Mouse (Mus musculus) NIH3T3 (cell line): ENCODE measurements around the gene Lifr.
A peak's percentile ranks its signal among the peaks of the same experiment; 100 is the strongest.

Experiments used
- DNase-seq: peaks from one replicate; pipeline ENCODE4 v3.0.0-alpha.2; 2012; ENCODE audit warnings: low read depth

The Lifr gene

DNA sequence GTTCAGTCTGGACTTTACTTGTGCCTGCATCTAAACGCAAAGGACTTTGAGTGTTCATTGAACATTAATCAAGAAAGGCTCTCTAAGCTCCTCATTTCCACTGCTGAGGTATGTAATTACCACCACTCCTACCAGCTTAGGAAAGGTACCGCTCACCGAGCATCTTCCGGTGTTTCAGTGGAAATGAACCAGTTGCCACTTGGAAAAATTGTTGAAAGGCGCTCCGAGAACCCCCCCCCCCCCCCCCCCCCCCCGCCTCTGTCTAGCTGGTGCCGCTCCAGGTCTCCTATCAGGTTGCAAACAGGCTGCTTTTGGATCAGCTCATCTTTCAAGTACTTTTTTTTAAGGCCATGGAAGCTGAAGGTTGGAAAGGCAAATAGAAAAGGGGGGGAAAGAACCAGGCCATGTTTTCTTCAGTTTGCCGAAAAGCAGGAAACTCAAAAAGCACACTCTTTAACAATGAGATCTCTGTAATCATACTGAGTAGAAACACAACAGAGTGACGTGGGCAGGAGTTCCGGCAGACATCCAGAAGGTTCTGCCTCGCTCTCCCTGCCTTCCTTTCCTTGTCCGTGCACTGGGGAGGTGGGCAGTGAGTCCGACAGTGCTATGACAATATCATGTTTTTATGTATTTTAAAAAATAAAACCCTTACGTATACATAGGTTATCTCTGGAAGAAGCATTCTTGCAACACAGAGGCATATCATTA lies 9.3 kb upstream of the Lifr start:
- DNase-seq = no peak

DNA sequence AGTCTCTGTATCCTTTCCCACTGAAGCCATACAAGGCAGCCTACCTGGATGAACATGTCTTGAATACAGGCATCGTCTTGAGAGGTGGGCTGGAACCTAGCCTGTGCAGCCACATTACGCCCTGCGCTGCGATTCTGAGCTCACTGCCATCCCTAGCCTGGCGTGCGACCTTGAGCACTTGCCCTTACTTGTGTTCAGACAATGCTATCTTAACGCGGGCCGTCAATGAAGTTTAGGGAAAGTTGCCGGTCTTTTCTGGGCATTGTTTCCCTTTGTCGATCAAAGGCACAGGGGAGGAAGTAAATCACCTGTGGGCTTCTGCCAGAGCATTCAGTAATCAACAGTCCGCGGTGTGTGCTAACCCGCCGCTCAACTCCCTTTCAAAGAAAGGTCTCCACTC lies 8.6 kb upstream of the Lifr start:
- DNase-seq = no peak

DNA sequence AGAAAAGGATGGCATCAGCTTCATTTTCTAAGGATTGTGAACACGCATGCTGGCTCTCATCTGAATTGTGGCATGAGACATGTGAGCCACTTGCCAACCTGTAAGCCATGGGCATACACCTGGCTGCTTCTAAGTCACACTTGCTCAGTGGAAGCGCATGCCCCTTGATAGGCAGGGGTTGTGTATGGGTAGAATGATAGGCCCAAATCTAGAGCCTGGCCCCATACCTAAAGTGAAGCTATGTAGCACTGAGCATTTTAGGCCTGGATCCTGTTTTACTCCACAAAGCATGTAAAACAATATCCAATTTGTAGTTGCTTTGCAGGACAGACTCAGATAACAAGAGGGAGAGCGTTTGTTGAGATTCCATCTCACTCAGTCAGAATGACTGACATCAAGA lies 7.5 kb upstream of the Lifr start:
- no peak for DNase-seq

DNA sequence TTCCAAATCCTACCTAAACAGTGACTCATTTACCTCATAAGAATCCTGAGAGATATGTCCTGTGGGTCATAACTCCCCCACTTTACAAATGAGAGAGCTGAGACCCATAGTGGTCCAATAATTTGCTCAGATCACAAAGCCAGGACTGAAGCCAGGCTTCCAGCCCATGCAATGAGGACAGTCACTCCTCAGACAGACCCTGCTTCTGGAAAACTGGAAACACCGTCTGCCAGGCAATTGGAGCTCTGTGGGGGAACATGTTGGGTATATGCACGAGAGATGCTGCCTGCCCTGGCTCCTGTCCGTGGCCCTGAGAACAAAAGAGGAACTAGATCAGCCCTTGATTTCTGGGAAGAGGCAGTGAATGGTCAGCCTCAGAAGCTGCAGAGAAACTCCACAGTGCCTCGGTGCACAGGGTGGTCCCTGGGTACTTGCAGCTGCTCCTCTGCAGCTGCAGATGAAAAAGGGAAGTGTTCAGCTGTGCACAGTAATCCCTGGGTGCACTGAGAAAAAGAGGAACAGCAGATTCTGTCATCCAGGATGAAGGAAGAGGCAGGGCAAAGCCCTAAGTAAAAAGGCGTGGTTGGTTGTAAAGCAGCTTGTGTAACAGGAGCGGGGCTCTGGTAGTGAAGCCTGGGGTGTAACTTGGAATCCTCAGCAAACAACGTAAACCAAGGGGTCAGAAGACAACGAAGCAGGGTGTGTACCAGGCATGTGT lies 5.5 kb upstream of the Lifr start:
- no peak for DNase-seq

DNA sequence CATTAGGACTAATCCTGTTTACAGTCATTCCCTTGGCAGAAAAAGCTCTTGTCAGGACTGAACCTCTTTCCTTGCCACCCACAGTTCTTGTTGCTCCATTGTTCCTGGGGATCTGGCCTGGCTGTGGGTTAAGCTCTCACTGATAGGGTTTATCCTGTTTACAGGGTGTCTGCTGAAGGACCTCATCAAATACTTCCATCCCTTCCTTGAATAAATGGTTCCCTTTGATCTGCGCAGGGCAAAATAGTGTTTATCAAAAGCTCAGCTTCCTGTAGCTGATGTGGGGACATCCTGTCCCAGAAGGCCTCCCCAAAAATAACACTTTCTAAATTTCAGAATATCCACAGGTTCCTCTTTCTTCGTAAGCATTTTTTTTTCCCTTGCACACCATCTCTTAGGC lies 1.7 kb upstream of the Lifr start:
- DNase-seq = no peak

DNA sequence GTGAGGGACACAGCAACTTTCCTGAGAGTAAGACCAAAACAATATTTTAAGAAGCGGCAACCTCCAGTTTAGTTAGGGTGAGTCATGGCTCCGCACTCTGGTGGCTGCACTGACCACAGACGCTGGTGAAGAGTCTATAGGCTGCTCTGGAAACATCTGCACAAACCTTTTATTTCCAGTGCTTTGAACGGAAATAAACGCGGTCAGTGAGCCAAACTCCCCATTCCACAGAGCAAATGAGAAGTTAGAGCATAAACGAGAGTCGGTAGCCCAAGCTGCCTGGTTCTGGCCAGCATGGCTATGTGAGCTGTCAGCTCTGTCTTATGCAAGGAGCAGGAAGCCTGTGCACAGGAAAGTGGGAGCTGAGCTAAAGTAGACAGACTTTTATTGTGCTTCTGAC lies 1.9 kb downstream of the Lifr start:
- peak; percentile 55 for DNase-seq

DNA sequence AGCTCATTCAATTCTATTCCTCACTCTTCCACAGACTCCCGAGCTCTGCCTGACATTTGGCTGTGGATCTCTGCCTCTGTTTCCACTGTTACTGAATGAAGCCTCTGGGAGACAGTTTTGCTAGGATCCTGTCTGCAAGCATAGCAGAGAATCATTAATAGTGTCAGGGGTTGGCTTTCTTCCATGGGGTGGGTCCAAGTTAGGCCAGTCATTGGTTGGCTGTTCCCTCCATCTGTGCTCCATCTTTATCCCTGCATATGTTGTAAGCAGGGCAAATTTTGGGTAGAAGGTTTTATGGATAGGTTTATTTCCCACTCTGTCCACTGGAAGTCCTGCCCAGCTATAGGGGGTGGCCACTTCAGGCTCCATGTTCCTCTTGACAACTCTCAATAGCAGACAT lies 9.0 kb downstream of the Lifr start:
- peak; percentile 20 for DNase-seq

DNA sequence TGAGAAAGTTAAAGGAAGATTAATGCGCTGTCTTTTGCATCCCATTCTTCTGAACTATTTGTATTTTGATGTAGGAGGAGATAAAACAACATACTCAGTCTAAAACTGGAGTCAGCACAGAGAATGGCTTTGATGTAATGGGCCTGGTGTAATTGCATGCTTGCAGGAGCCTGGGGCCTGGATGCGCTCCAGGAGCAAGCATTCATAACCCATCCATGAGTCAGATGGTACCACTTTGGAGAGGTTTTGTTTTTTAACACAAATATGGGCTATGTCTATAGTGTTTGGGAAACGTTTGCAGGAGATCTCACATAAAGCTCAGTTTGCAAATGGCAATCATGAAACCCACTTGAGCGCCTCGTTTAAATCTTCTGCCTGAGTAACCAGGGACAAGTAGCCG lies 9.8 kb downstream of the Lifr start:
- DNase-seq = peak; percentile 90

DNA sequence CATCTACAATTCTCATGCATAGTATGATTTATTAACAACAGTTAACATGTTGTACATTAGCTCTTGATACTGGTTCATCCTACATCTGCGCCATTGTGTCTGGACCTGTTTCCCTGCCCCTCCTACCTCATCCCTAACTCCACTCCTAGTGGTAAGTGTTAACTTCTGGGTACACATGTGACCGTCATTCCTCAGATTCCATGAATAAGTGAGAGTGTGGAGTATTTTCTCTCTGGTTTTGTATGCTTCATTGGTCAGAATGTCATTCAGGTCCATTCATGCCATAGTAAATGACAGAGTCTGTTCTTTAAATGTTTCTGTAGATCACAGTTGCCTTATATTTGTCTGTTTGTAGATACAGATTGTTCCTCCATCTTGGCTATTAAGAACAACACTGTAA lies 12.6 kb downstream of the Lifr start:
- no peak for DNase-seq

DNA sequence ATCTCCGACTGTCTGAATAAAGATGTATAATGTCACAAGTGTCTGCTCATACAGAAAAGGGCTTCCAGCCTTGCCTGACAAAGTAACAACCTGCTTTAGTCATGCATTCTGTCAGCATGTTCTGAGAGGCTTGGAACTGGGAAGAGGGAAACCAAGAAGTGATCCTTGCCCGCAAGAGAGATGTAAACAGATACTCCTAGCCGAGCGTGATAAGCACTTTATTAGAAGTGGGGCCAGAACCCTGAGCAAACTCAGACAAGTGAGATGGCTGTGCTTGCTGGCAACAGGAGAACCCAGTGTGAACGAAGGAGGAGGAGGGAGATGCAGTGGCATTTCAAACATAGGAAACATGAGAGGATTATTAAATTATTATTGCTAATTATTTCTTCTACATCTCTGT lies 14.8 kb downstream of the Lifr start:
- no peak for DNase-seq

DNA sequence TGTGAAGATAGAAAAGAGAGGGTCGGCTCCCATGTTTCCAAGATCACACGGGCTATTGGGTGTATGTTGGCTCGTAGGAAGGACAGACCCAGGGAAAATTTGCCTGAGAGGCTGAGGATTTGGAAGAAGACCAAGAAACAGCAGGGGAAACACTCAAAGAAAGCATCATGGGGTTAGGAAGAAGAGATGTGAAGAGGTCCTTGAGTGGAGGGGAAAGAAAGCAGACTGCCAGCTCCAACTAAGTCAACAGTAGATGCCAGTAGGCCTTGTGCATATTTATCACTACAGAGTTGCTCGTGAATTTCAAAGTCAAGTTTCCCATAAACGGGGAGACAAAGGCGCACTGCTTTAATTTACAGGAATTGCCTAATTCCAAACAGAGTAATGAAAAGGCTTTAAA lies 17.7 kb downstream of the Lifr start:
- no peak for DNase-seq

DNA sequence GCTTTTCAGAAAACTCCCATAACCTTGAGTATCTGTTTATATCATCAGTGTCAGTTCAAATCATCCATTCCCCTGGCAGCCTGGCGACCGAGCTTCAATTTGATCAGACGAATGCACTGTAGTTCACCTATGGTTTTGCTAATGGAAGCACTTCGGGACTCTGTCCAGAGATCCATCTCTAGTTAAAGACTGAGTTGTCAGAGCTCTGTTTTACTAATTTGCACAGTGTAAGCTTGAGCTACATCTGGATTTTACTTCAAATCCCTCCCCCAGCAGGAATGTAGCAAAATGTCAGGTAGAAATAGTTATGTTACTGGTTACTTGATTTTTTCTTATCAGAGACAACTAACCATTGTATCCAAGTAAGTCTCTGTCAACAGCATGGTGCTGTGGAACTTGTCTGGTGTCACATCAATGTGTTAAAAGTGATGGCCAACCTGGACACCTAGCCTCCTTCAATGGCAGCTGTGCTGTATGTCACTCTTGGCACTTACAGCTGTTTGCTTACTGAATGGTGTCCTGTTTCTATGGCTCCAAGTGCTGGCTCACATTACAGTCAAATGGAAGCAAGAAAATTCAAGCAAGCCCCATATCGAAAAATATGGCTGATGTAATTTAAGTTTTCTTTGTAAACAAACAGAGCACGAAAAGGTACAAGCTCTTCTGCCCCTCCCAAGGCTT lies 22.0 kb downstream of the Lifr start:
- no peak for DNase-seq

DNA sequence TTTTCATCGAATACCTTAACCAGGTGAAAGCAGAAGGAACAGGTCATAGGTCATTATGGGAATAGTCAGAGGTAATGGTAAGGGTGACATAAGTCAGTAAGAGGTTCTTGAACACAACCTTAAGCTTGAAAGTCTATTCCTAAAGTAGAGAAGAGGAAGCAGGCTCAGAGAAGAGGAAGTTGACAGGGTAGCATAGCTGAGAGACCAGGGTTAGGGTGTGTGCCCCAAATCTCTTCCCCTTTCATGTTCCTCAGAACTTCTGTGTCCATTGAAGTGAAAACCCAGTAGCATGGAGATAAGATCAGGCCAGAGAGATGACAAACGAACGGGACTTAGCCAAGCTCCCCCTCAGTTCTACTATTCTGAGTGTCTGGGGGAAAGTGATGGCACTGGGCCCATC lies 23.5 kb downstream of the Lifr start:
- no peak for DNase-seq

DNA sequence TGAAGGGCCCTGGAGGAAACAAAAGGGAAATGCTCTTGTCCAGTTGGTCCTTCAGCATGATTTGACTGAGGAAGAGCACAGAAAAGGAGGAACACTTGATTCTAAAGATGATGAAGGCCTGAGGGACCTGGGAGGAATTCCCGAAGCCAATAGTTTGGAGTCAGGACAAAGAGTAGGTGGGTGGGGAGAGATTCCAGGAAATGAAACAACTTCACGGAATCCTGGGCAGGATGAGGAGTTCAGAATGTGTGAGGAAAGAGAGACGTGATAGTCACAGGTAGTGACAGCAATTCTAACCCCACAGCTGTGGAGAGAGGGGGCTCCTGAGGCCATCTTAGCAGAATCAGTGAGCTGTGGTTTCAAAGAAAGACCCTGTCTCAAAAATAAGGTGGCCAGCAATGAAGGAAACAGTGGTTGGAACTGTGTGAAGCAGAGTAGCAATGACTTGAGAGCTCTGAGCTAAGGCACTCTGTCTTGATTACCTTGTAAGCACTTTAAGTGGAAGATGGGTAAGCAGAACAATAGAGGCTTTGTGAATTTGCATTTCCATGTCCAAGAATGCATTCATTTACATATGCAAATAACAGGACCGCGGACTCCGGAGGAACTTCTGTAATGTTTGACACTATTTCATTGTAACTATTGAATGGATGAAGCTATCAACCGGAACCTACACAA lies 25.1 kb downstream of the Lifr start:
- DNase-seq = no peak

DNA sequence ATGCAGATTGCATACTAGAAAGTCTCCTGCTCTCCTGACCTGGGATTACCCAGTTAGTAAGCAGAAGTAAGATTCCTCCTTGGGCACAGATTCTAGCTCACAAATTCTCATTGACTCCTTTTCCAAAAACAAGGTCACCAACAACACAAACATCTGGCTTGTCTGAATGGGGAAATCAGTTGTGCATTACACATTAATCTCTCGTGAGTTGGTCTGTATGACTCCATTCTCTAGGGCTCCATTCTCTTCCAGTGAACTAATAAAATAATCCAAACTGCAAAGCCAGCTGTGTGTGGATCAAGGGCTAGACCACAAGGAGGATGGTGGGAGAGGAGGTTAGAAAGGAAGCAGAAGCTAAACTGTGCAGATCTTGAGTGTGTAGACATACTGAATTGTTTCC lies 25.8 kb downstream of the Lifr start:
- no peak for DNase-seq

DNA sequence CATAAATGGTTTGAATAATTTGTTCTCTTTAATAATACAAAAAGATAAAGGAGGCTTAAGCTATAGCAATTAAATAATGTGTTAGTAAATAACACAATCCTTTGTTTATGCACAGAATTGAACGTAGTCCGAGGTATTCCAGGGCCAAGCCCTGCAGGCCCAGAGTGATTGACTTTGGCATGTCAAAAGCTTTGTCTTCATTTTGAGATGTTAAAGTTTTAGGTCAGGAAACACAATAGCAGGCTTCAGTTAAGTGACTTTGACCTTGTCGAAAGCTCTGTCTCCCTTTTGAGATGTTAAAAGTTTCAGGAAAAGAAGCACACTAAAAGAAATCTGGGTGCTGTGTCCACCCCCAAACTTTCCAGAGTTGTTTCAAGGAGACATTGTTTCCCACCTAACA lies 26.3 kb downstream of the Lifr start:
- DNase-seq = no peak

DNA sequence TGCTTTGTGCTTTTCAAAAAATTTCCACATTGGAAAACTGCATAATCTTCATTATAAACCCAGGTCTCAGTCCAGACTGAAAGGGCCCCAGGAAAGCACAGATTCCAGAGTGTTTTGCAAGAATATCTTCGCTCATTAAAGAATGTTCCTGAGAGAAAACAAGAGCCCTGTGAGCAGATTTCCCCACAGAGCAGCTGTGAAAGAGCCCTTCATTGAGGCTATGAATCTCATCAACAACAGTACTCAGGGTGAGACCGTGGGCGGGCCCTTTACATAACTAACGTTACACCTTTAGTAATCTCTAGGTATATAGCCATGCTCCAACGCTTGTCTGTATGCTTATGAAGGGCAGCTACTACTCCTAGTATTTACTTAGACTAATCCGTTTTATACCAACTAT lies 27.5 kb downstream of the Lifr start:
- DNase-seq = no peak

DNA sequence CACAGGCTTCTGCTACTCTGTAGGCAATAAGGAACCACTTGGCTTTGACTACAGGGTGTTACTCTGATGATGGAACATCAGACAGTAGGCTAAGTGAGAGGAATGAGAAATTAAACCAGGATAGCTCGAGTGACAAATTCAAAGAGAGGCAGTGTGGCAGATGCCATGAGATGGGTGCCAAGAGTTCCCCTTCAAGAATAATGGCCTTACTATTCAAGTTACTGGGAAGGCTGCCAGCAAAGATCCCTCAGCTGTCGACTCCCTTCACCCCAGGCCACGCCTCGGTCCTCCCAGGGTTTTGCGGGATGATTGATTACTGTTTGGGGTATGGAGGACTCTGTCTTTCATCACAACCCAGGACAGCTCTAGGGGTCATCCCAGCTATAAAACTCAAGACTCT lies 28.4 kb downstream of the Lifr start:
- peak; percentile 70 for DNase-seq

DNA sequence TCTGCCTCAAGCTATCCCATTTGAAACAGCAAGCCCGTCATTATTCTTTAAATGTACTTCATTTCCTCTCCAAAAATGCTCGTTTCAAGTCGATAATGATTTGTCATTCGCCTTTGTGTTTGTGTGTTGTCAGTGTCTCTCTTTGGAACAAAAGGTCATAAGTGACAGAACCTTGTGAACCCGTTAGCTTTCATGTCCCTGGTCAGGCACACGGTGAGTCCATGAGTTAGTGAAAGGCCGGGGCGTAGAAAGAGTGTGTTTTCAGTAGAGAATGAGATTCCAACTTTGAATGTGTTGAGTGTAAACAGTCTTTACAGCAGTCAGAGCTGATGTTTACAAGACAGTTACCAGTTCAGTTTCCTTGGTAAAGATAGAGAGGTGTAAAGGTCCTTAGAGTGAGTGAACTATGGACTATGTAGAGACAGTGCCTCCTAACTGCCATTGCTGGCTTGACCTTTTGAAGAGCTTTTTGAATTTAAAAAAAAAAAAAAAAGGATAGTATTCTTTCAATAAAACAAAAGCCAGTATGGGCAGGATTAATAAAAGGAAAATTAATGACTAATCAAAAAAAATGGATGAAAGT lies 29.6 kb downstream of the Lifr start:
- no peak for DNase-seq

DNA sequence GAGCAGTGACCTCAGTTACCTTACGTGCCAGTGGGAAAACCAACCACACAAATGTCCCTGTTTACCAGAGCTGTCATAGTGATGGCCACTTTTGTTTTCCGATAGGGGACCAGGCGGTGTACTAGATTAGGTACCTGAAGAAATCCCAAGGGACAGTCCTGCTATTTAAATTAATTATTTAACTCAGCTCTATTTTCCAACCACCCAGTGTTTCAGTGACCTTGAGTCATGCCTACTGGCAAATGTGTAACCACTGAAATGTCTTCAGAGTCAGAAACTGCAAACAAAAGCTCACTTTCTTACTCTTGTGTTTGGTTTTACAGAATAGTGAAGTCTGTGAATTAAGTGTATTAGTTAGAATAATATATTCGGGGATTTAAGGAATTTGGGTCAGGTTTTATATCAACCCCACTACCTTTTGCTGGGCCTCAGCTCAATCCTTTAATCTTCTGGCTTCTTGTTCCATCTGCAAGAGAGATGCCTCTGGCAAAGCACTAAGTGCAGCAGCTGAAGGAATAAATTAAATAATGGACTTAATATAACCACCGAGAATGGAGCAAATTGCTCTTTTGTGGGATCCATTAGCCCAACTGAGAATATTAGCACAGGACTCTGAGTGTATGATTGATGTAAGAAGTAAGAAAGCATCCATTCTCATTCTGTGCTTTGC lies 33.5 kb downstream of the Lifr start:
- DNase-seq = no peak

DNA sequence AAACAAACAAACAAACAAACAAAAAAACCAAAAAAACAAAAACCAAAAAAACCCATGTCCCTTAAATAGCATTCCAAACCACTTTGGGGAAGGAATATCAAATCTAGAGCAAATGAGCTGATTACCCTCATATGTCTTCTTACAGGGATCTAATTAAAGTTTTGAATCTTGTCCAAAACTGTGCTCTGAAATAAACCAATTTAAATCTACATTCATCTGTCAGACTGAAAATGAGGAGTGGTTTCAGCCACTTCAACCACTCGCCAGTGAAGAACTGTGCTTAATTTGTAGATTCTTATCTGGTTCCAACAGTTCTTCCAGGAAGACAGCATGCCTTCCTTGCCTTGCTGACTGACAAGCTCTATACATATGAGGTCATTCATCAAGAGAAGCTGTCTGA lies 35.8 kb downstream of the Lifr start:
- no peak for DNase-seq

DNA sequence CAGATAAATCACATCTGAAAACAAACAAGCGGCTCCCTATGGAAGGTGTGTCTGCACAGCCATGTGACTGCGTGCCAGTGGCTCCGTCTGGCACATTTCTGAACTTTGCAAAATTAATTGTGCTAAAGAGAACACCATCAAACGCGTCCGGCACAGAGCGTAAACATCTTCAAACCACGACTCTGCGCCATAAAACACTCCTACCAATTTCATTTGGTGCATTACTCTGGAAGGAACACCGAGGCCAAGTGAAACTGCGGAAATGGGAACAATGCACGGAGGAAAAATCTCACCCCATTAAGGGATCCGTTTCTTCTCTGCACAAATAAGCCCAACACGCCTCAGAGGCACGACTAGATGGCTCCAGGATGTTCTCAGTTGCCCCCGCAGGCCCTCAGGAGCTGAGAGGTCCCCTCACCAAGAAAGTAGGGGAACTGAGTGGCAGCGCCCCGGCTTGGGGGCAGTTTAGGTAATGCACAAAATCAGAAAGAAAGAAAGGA lies 38.3 kb downstream of the Lifr start:
- DNase-seq = no peak
